Mouse (Mus musculus): ENCODE results near the gene Sec14l1. TPM values are rescaled to one million over a fixed set of nuclear protein-coding genes. Genes with fewer than 3 reads are reported as not detected.

The Sec14l1 gene
- polyA plus RNA-seq, 1 experiment from 2014 or later = 53.4 TPM

DNA sequence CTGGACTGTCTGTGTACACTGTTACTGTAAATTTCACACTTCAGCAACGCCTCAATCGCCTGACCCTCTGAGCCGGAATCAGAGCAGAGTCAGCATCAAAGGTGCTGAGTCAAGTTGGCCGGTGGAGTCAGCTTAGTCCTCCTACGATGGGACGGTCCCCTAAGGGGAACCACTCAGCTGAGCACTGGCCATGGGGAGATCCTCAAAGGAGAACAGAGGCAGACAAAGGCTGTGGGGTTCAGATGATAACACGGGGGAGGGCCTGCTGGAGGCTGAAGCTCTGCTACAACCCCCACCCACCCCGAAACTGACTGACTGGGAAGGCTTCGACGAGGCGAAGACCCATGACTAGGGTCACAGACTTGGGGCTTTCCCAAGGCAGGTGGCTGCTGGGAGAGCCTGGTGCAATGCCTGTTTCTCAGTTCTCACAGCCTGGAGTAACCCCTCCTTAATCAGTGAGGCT is 79.5 kb downstream of the Sec14l1 start:
- Histone ChIP-seq H3K36me3 (no peaks in the 10 kb centered on the region), H3K9ac (no peak overlapping the region), H3K9me3 (replicated peaks) (no peaks in the 10 kb centered on the region), H3K27ac (ENCODE audit: poor library complexity, severe bottlenecking) (no peak overlapping the region), H3K4me2 (no peak overlapping the region), H3K27me3 (replicated peaks) (peaks cover 17% of the 10 kb centered on the region), H3K4me1 (replicated peaks) (peaks cover 9% of the 10 kb centered on the region), H3K4me3 (no peak overlapping the region)
- WGBS = 69% methylated on average over 11 of the region's 11 CpGs
- ATAC-seq (ENCODE audit: insufficient number of reproducible peaks, low FRiP score) = no peak

DNA sequence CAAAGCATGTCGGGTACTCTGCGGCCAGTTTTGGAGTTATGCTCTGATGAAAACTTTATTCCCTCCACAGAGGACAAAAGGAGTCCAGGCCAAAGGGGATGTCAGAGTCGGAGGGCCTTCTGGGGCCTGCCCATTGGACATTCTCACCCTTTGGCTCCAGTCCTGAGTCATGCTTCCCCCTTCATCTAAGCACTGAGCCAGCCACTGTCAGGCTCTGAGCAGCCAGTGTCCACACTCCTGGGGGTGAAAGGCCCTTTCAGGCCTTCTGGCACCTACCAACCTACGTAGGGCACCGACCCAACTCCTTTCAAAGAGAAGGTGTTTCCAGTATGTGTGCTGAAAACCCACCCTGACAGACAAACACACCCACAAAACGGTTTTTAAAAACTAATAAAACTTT is 80.6 kb downstream of the Sec14l1 start:
- no peaks in the 10 kb centered on the region for H3K36me3 ChIP-seq
- H3K9ac ChIP-seq = no peak overlapping the region
- 87% methylated on average over 6 of the region's 6 CpGs for WGBS
- peaks cover 19% of the 10 kb centered on the region for H3K4me1 ChIP-seq (replicated peaks)
- H3K9me3 ChIP-seq (replicated peaks) = no peaks in the 10 kb centered on the region
- ATAC-seq (ENCODE audit: insufficient number of reproducible peaks, low FRiP score) = no peak
- H3K27me3 ChIP-seq (replicated peaks) = peaks cover 24% of the 10 kb centered on the region
- H3K27ac ChIP-seq (ENCODE audit: poor library complexity, severe bottlenecking) = no peak overlapping the region
- H3K4me3 ChIP-seq = no peak overlapping the region
- no peak overlapping the region for H3K4me2 ChIP-seq

GRCm38 (mm10) chr11:117196681-117197080 is 81.7 kb downstream of the Sec14l1 start:
- no peak for ATAC-seq (ENCODE audit: insufficient number of reproducible peaks, low FRiP score)
- WGBS = 81% methylated on average over 7 of the region's 7 CpGs
- Histone ChIP-seq H3K9ac (no peak overlapping the region), H3K4me3 (no peak overlapping the region), H3K4me1 (replicated peaks) (peaks cover 28% of the 10 kb centered on the region), H3K36me3 (no peaks in the 10 kb centered on the region), H3K27ac (ENCODE audit: poor library complexity, severe bottlenecking) (no peak overlapping the region), H3K4me2 (no peak overlapping the region), H3K27me3 (replicated peaks) (peaks cover 35% of the 10 kb centered on the region), H3K9me3 (replicated peaks) (no peaks in the 10 kb centered on the region)

- Histone ChIP-seq H3K27me3 (replicated peaks) (peaks cover 49% of the 10 kb centered on the region), H3K36me3 (no peaks in the 10 kb centered on the region), H3K27ac (ENCODE audit: poor library complexity, severe bottlenecking) (no peak overlapping the region), H3K9ac (no peak overlapping the region), H3K9me3 (replicated peaks) (no peaks in the 10 kb centered on the region), H3K4me3 (no peak overlapping the region), H3K4me2 (no peak overlapping the region), H3K4me1 (replicated peaks) (peaks cover 36% of the 10 kb centered on the region)
- ATAC-seq (ENCODE audit: insufficient number of reproducible peaks, low FRiP score) = no peak
- WGBS = 86% methylated on average over 5 of the region's 5 CpGs
Measured at GRCm38 (mm10) chr11:117198122-117198521, 83.2 kb downstream of the Sec14l1 start.

DNA sequence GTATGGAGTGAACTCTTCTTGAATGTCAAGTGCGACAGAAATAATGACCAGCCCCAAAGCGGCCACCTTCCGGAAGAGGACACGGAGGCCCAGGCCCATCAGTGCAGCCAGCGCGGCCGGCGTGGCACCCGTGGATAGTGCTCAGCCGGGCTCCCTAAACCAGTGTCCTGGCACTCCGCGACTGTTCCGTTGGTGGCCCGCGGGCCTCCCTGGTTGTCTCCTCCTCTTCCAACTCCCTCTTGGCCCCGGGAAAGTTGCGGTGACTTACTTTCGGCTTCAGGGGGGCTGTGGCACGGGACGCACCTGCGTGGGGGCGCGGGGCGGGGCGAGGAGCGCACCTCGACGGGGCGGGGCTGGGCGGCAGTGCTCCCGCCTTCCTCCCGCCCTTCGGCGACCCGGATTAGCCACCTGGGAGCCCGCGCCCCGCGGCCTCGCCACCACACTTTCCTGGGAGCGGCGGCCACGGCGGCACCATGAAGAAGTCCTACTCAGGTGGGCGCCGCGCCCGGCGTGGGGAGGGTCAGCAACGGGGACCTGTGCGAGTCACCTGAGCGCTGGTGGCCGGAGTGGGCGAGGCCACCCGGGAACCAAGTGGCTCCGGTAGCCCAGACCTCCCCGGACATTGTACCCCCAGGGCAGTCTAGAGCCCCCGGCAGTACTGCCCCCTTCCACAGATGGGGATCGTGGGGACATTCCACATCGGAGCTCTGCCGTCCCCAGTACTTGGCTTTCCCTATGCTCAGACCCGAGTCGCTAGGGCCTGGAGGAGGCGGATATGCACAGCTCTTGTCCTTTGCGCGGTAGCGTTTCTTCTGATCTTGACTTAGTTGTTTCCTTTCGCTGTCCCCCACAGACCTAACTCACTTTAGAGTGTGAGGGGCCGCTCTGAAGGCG is 84.6 kb downstream of the Sec14l1 start, which contains the start of gene Sept9:
Sept9 (plus strand) TSS at position 380 of the 894 bp plus-strand sequence.
- Histone ChIP-seq H3K4me3 (peak within 1 kb of the TSS; percentile 54), H3K9me3 (replicated peaks) (no peaks in the 10 kb centered on the region), H3K27ac (ENCODE audit: poor library complexity, severe bottlenecking) (no peak within 1 kb of the TSS), H3K4me2 (peak within 1 kb of the TSS; percentile 94), H3K4me1 (replicated peaks) (peaks cover 39% of the 10 kb centered on the region), H3K9ac (peak within 1 kb of the TSS; percentile 61), H3K36me3 (no peaks in the 10 kb centered on the region), H3K27me3 (replicated peaks) (peaks cover 56% of the 10 kb centered on the region)
- ATAC-seq (ENCODE audit: insufficient number of reproducible peaks, low FRiP score) = 0 out of 2 replicates have a peak, but pooled peaks have one; percentile 48
- 1% methylated on average over 58 of the region's 70 CpGs for WGBS

DNA sequence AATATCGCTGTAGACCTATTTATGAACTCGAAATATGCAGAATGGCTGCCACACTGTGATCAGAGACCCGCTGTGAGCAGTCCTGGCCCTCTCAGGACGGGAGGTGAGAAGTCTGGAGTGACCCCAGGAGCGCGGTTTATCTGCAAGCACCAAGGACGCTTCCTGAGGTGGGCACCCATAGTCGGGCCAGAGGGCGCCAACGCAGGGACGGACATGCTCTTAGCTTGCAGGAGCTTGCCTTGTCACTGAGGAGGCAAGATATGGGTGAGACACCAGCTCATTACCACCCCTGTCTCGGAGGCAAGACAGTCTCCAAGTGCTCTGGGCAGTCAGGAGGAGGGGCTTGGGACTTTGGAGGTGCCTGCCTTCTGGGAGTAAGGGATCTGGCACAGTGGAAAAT is 86.9 kb downstream of the Sec14l1 start:
- 70% methylated on average over 12 of the region's 12 CpGs for WGBS
- Histone ChIP-seq H3K4me2 (no peak overlapping the region), H3K27ac (ENCODE audit: poor library complexity, severe bottlenecking) (no peak overlapping the region), H3K9me3 (replicated peaks) (no peaks in the 10 kb centered on the region), H3K4me1 (replicated peaks) (peaks cover 43% of the 10 kb centered on the region), H3K36me3 (no peaks in the 10 kb centered on the region), H3K9ac (no peak overlapping the region), H3K27me3 (replicated peaks) (peaks cover 61% of the 10 kb centered on the region), H3K4me3 (no peak overlapping the region)
- no peak for ATAC-seq (ENCODE audit: insufficient number of reproducible peaks, low FRiP score)

DNA sequence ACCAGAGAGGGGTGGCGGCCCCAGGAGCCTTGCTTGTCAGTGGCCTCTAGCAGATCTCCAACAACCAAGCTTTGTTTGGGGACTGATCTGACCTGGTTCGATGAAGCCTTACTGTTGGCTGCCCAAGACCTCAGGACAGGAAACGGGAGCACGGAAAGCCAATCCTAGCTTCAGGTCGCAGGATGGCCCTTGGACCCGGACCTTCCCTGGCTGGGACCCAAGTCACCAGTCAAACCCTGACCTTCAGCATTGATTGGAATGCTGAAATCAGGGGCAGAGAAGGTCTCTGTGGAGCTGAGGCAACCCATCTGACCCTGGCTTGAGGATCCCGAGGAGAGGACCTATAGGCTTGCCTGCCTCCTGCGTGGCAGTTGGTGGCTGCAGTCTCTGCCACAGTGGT is 89.6 kb downstream of the Sec14l1 start:
- no peak overlapping the region for H3K4me2 ChIP-seq

DNA sequence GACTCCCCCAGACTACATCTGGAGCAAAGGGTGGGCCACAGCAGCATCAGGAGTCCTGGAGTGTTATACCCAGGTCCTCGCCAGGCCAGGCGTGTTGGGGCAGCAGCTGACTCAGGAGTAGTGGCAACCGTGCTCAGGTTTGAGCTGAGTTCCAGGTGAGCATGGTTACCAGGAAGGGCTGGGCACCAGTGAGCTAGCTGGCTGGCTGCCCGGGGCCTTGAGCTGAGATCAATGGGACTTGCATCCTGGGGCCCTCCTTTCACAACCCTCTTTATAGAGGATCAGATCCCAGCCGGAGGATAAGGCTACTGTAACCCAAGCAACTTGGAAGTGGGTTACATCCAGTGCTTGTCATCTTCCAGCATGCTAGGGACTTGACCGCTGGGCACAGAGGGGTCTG is 90.1 kb downstream of the Sec14l1 start:
- Histone ChIP-seq H3K4me3 (no peak overlapping the region), H3K4me2 (no peak overlapping the region), H3K4me1 (replicated peaks) (peaks cover 36% of the 10 kb centered on the region), H3K9me3 (replicated peaks) (no peaks in the 10 kb centered on the region), H3K27me3 (replicated peaks) (peaks cover 40% of the 10 kb centered on the region), H3K27ac (ENCODE audit: poor library complexity, severe bottlenecking) (no peak overlapping the region), H3K9ac (no peak overlapping the region), H3K36me3 (no peaks in the 10 kb centered on the region)
- ATAC-seq (ENCODE audit: insufficient number of reproducible peaks, low FRiP score) = no peak
- 78% methylated on average over 6 of the region's 6 CpGs for WGBS

More for the DNA sequence above, 89.6 kb downstream of the Sec14l1 start:
- Histone ChIP-seq H3K27ac (ENCODE audit: poor library complexity, severe bottlenecking) (no peak overlapping the region), H3K9me3 (replicated peaks) (no peaks in the 10 kb centered on the region), H3K36me3 (no peaks in the 10 kb centered on the region), H3K27me3 (replicated peaks) (peaks cover 42% of the 10 kb centered on the region), H3K4me3 (no peak overlapping the region), H3K9ac (no peak overlapping the region), H3K4me1 (replicated peaks) (peaks cover 41% of the 10 kb centered on the region)
- ATAC-seq (ENCODE audit: insufficient number of reproducible peaks, low FRiP score) = no peak; the same call in 1 of the 2 replicates
- WGBS = 59% methylated on average over 8 of the region's 8 CpGs

DNA sequence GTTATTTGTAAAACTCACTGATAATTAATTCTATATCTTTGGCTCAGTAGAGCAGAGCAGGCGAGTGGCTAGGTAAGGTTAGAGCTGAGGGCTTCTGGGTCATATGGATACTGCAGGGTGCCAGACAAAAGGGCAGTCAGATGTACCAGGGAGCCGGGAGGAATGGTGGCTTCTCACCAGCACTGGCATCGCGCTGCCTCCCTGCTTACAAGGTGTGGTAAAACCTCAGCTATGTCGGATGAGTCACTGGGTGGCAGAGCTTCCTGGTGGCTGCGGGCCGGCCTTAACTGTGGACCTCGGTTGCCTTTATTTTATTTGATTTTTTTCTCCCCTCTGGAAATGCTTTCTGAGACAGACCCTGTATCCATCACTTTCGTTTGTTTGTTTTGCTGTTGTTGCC is 90.5 kb downstream of the Sec14l1 start:
- H3K36me3 ChIP-seq = no peaks in the 10 kb centered on the region
- 77% methylated on average over 9 of the region's 9 CpGs for WGBS
- H3K4me3 ChIP-seq = no peak overlapping the region
- peaks cover 33% of the 10 kb centered on the region for H3K4me1 ChIP-seq (replicated peaks)
- no peak overlapping the region for H3K27ac ChIP-seq (ENCODE audit: poor library complexity, severe bottlenecking)
- H3K9ac ChIP-seq = no peak overlapping the region
- H3K27me3 ChIP-seq (replicated peaks) = peaks cover 38% of the 10 kb centered on the region
- no peak overlapping the region for H3K4me2 ChIP-seq
- no peaks in the 10 kb centered on the region for H3K9me3 ChIP-seq (replicated peaks)
- ATAC-seq (ENCODE audit: insufficient number of reproducible peaks, low FRiP score) = no peak

DNA sequence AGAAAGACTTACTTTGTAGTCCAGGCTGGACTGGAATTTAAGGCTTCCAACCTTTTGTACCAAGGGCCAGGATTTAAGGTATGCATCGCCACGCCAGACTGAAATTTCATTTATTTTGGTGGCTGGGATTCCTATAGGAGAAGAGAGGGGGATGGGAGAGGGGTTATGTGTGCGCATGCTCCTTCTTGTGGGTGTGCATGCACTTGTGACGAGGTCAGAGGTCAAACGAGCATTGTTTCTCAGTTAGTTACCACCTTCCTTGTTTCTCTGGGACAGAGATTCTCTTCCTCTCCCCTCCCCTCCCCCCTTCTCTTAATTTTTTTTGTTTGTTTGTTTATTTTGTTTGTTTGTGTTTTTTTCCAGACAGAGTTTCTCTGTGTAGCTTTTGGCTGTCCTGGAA is 92.5 kb downstream of the Sec14l1 start:
- Histone ChIP-seq H3K4me1 (replicated peaks) (peaks cover 19% of the 10 kb centered on the region), H3K9me3 (replicated peaks) (no peaks in the 10 kb centered on the region), H3K4me3 (no peak overlapping the region), H3K9ac (no peak overlapping the region), H3K27me3 (replicated peaks) (peaks cover 21% of the 10 kb centered on the region), H3K36me3 (no peaks in the 10 kb centered on the region), H3K4me2 (no peak overlapping the region), H3K27ac (ENCODE audit: poor library complexity, severe bottlenecking) (no peak overlapping the region)
- no peak for ATAC-seq (ENCODE audit: insufficient number of reproducible peaks, low FRiP score)
- 61% methylated on average over 5 of the region's 5 CpGs for WGBS

DNA sequence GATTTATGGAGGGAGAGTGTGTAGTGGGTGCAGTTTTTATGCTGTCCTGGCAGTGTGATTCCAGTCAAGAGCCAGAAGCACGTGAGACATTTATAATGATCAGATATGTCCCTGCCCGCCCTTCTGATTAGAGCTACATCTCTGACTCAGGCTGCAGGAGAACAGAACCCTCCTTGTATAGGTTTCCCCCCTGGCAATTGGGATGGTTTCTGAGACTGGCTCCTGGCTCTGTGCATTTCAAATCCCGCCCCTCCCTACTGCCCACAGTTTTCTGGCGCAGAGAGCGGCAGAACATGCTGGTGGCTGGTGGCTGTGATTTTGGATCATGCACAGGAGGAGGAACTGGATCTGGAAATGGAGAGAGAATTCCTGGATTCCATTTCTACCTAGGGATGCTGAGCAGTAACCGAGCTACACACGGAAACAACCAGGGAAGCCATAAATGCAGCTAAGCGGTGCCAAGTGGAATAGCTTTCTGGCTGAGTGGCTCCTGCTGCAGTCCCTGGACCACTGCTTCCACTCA is 93.2 kb downstream of the Sec14l1 start:
- Histone ChIP-seq H3K9me3 (replicated peaks) (no peaks in the 10 kb centered on the region), H3K9ac (no peak overlapping the region), H3K27me3 (replicated peaks) (peaks cover 13% of the 10 kb centered on the region), H3K4me3 (no peak overlapping the region), H3K36me3 (no peaks in the 10 kb centered on the region), H3K4me1 (replicated peaks) (peaks cover 14% of the 10 kb centered on the region), H3K27ac (ENCODE audit: poor library complexity, severe bottlenecking) (no peak overlapping the region), H3K4me2 (no peak overlapping the region)
- no peak for ATAC-seq (ENCODE audit: insufficient number of reproducible peaks, low FRiP score)
- 79% methylated on average over 8 of the region's 8 CpGs for WGBS

Measured in heart, embryonic 12.5 days (tissue).